Mouse (Mus musculus) right cerebral cortex, postnatal 4 days (tissue): ENCODE data around the gene Nup93.

Experiments
- DNase-seq: peaks from one replicate; pipeline ENCODE4 v3.0.0-alpha.2; 2022

Gene Nup93

GRCm38 (mm10) chr8:94270309-94270708 lies 55.9 kb downstream of the Nup93 start:
- DNase-seq: no peak

- no peak for DNase-seq
Measured at GRCm38 (mm10) chr8:94271102-94271501, 56.7 kb downstream of the Nup93 start.

- DNase-seq: no peak
Measured at GRCm38 (mm10) chr8:94272612-94273011, 58.2 kb downstream of the Nup93 start.

- no peak for DNase-seq
Measured at GRCm38 (mm10) chr8:94273289-94273850, 59.0 kb downstream of the Nup93 start.

- no peak for DNase-seq
Measured at GRCm38 (mm10) chr8:94274030-94274429, 59.7 kb downstream of the Nup93 start.

- no peak for DNase-seq
Measured at GRCm38 (mm10) chr8:94278295-94278694, 63.9 kb downstream of the Nup93 start.

- DNase-seq: no peak
Measured at GRCm38 (mm10) chr8:94280001-94280613, 65.7 kb downstream of the Nup93 start.

GRCm38 (mm10) chr8:94282453-94282985 lies 68.2 kb downstream of the Nup93 start:
- DNase-seq: no peak

- DNase-seq: no peak
Measured at GRCm38 (mm10) chr8:94284204-94284603, 69.8 kb downstream of the Nup93 start.

- DNase-seq: no peak
Measured at GRCm38 (mm10) chr8:94290606-94291005, 76.2 kb downstream of the Nup93 start.

- DNase-seq: peak; percentile 25
Measured at GRCm38 (mm10) chr8:94292072-94292471, 77.7 kb downstream of the Nup93 start.

GRCm38 (mm10) chr8:94292626-94293025 lies 78.3 kb downstream of the Nup93 start:
- DNase-seq: no peak

- no peak for DNase-seq
Measured at GRCm38 (mm10) chr8:94295687-94296086, 81.3 kb downstream of the Nup93 start.

- no peak for DNase-seq
Measured at GRCm38 (mm10) chr8:94296312-94296991, 82.1 kb downstream of the Nup93 start.

- no peak for DNase-seq
Measured at GRCm38 (mm10) chr8:94297101-94297500, 82.7 kb downstream of the Nup93 start.

GRCm38 (mm10) chr8:94300809-94301208 lies 86.4 kb downstream of the Nup93 start:
- no peak for DNase-seq

- no peak for DNase-seq
Measured at GRCm38 (mm10) chr8:94304412-94304811, 90.0 kb downstream of the Nup93 start.

GRCm38 (mm10) chr8:94306989-94307513 lies 92.7 kb downstream of the Nup93 start:
- DNase-seq: no peak

- no peak for DNase-seq
Measured at GRCm38 (mm10) chr8:94307652-94308051, 93.3 kb downstream of the Nup93 start.

GRCm38 (mm10) chr8:94314069-94314468 lies 99.7 kb downstream of the Nup93 start:
- DNase-seq: no peak

GRCm38 (mm10) chr8:94317249-94317648 lies 102.9 kb downstream of the Nup93 start:
- DNase-seq: no peak

GRCm38 (mm10) chr8:94317691-94318090 lies 103.3 kb downstream of the Nup93 start:
- no peak for DNase-seq

GRCm38 (mm10) chr8:94320036-94320435 lies 105.7 kb downstream of the Nup93 start:
- DNase-seq: no peak

- no peak for DNase-seq
Measured at GRCm38 (mm10) chr8:94322083-94322482, 107.7 kb downstream of the Nup93 start.
